Mouse (Mus musculus) stomach, embryonic 14.5 days (tissue): ENCODE results near the gene Cd6. TPM values are rescaled to one million over a fixed set of nuclear protein-coding genes. Genes with fewer than 3 reads are reported as not detected.
A peak's percentile ranks its signal among the peaks of the same experiment; 100 is the strongest.

Source experiments
- ATAC-seq: fragments of 200-750 bp; cut with Nextera tagmentation; 2 replicates; pipeline ENCODE4 v1.8.0; 2017; ENCODE audit warnings: low read depth, moderate TSS enrichment; ENCODE audit not compliant: insufficient number of reproducible peaks, insufficient read depth, low FRiP score
- H3K27ac ChIP-seq: fragments of 300-500 bp; sonication (generic); 2 replicates; pipeline ENCODE4 v1.5.1; 2014; ENCODE audit warnings: mild to moderate bottlenecking, low read length, moderate library complexity, mixed read lengths
- H3K27me3 ChIP-seq: fragments of 300-500 bp; sonication (generic); 2 replicates; pipeline ENCODE4 v1.6.1; 2014; ENCODE audit warnings: low read length, control low read depth, mixed read lengths; ENCODE audit not compliant: control insufficient read depth, insufficient read depth
- H3K36me3 ChIP-seq: fragments of 300-500 bp; sonication (generic); 2 replicates; pipeline ENCODE4 v1.6.1; 2014; ENCODE audit warnings: mild to moderate bottlenecking, control low read depth, low read length, moderate library complexity, mixed read lengths; ENCODE audit not compliant: control insufficient read depth, insufficient read depth
- H3K4me1 ChIP-seq: fragments of 300-500 bp; sonication (generic); 2 replicates; pipeline ENCODE4 v1.6.1; 2014; ENCODE audit warnings: low read length, control low read depth, mixed read lengths; ENCODE audit not compliant: control insufficient read depth, insufficient read depth
- H3K4me2 ChIP-seq: fragments of 300-500 bp; sonication (generic); replicated peaks from 2 replicates; pipeline ENCODE4 v1.6.1; 2014; ENCODE audit warnings: low read depth, low read length, control low read depth
- H3K4me3 ChIP-seq: fragments of 300-500 bp; sonication (generic); 2 replicates; pipeline ENCODE4 v1.5.1; 2014; ENCODE audit warnings: low read depth, low read length, control low read depth
- H3K9ac ChIP-seq: fragments of 300-500 bp; sonication (generic); replicated peaks from 2 replicates; pipeline ENCODE4 v1.6.1; 2014; ENCODE audit warnings: low read depth, mild to moderate bottlenecking, control low read depth, low read length, moderate library complexity, mixed read lengths
- H3K9me3 ChIP-seq: fragments of 300-500 bp; sonication (generic); 2 replicates; pipeline ENCODE4 v1.6.1; 2016; ENCODE audit warnings: low read depth, low read length, control low read depth; ENCODE audit not compliant: control insufficient read depth
- WGBS: fragments of 180-500 bp; shearing (Covaris S2); extraction: QIAGEN DNeasy Blood & Tissue Kit; methylation state at CpG from one replicate; pipeline ENCODE4 v1.1.7; 2014; 5-methylcytosine and 5-hydroxymethylcytosine counted together
- polyA plus RNA-seq: library from polyadenylated mRNA; unstranded; fragments of >200 nt; fragmentation: Nextera tagmentation; extraction: Ambion mirVana; gene quantifications from 2 replicates; pipeline ENCODE4 v1.2.1, GENCODE M21; 2014

The Cd6 gene
- polyA plus RNA-seq, 1 experiment from 2014 or later: 0.58 TPM

DNA sequence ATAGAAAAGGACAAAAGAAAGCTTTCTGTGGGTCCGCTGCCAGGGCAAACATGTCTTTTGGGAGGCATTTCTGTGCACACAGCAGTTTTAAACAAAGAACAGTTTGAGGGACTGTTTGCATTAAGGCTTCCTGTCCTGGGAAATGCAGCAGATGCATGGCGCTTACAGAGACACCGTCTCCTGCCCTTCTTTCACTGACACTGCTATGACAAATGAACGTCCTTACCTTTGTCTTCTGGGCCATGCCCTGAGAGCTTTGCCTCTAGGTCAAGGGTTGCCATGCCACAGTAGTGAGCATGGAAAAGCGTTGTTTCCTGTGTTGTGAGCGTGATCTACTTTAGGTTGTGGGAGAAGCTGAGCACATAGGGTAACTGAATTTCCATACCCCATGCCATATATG, 71.2 kb downstream of the Cd6 start:
- H3K27ac ChIP-seq: peak overlapping the region; percentile 62; the same call in 1 of the 2 replicates
- H3K4me2 ChIP-seq: no peak overlapping the region
- no peaks in the 10 kb centered on the region for H3K9me3 ChIP-seq
- H3K4me3 ChIP-seq: no peak overlapping the region
- peaks cover 9% of the 10 kb centered on the region for H3K4me1 ChIP-seq
- no peak for ATAC-seq
- WGBS: 27% methylated on average over 6 of the region's 6 CpGs
- H3K36me3 ChIP-seq: no peaks in the 10 kb centered on the region
- H3K9ac ChIP-seq: no peak overlapping the region
- no peaks in the 10 kb centered on the region for H3K27me3 ChIP-seq

GRCm38 (mm10) chr19:10757526-10757925, 72.3 kb downstream of the Cd6 start:
- H3K4me2 ChIP-seq: no peak overlapping the region
- H3K4me1 ChIP-seq: peaks cover 9% of the 10 kb centered on the region
- no peaks in the 10 kb centered on the region for H3K36me3 ChIP-seq
- no peak overlapping the region for H3K4me3 ChIP-seq
- 77% methylated on average over 2 of the region's 2 CpGs for WGBS
- no peak overlapping the region for H3K9ac ChIP-seq
- H3K27ac ChIP-seq: no peak overlapping the region
- no peak for ATAC-seq
- H3K9me3 ChIP-seq: no peaks in the 10 kb centered on the region
- H3K27me3 ChIP-seq: no peaks in the 10 kb centered on the region

GRCm38 (mm10) chr19:10757125-10757524, 72.7 kb downstream of the Cd6 start:
- no peak overlapping the region for H3K27ac ChIP-seq
- no peak overlapping the region for H3K9ac ChIP-seq
- no peak overlapping the region for H3K4me3 ChIP-seq
- H3K27me3 ChIP-seq: no peaks in the 10 kb centered on the region
- ATAC-seq: no peak
- no peaks in the 10 kb centered on the region for H3K36me3 ChIP-seq
- no peak overlapping the region for H3K4me2 ChIP-seq
- peaks cover 9% of the 10 kb centered on the region for H3K4me1 ChIP-seq
- H3K9me3 ChIP-seq: no peaks in the 10 kb centered on the region

GRCm38 (mm10) chr19:10752646-10753045, 77.2 kb downstream of the Cd6 start:
- Histone ChIP-seq H3K27me3 (no peaks in the 10 kb centered on the region), H3K4me2 (no peak overlapping the region), H3K36me3 (no peaks in the 10 kb centered on the region), H3K9ac (no peak overlapping the region), H3K4me1 (no peaks in the 10 kb centered on the region), H3K27ac (no peak overlapping the region), H3K4me3 (no peak overlapping the region), H3K9me3 (no peaks in the 10 kb centered on the region)
- 94% methylated on average over 5 of the region's 5 CpGs for WGBS
- ATAC-seq: no peak

- no peak overlapping the region for H3K9ac ChIP-seq
- H3K9me3 ChIP-seq: no peaks in the 10 kb centered on the region
- no peaks in the 10 kb centered on the region for H3K27me3 ChIP-seq
- H3K4me1 ChIP-seq: no peaks in the 10 kb centered on the region
- 90% methylated on average over 6 of the region's 6 CpGs for WGBS
- no peaks in the 10 kb centered on the region for H3K36me3 ChIP-seq
- ATAC-seq: no peak
- H3K4me3 ChIP-seq: no peak overlapping the region
- H3K27ac ChIP-seq: no peak overlapping the region
- H3K4me2 ChIP-seq: no peak overlapping the region
These were observed 77.8 kb downstream of the Cd6 start for GRCm38 (mm10) chr19:10752106-10752505.

- Histone ChIP-seq H3K36me3 (no peaks in the 10 kb centered on the region), H3K4me1 (no peaks in the 10 kb centered on the region), H3K4me2 (no peak overlapping the region), H3K9ac (no peak overlapping the region), H3K27ac (no peak overlapping the region), H3K9me3 (no peaks in the 10 kb centered on the region), H3K4me3 (no peak overlapping the region), H3K27me3 (no peaks in the 10 kb centered on the region)
- WGBS: 67% methylated on average over 1 of the region's 1 CpGs
- no peak for ATAC-seq
These were observed 78.3 kb downstream of the Cd6 start for GRCm38 (mm10) chr19:10751607-10752006.

DNA sequence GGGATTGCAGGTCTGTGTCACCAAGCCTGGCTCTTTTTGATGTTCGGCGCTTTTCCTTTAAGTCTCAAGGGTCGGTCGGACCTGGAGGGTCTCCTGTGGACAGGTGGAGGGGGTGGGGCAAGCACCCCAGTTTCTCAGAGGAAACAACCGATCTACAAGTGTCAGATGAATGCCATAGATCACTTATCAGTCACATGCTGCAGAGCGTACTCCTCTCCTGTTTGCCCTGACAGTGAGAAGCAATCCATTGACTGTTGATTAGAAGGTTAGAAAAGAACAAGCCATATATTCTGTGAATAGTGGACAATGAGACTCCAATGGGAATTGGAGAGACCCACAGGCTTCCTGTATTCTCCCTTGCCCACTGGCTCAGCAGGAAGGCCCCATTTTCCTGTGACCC, 79.7 kb downstream of the Cd6 start:
- no peaks in the 10 kb centered on the region for H3K27me3 ChIP-seq
- no peak overlapping the region for H3K27ac ChIP-seq
- no peak overlapping the region for H3K9ac ChIP-seq
- H3K9me3 ChIP-seq: no peaks in the 10 kb centered on the region
- no peak overlapping the region for H3K4me2 ChIP-seq
- no peaks in the 10 kb centered on the region for H3K4me1 ChIP-seq
- H3K4me3 ChIP-seq: no peak overlapping the region
- ATAC-seq: no peak
- 76% methylated on average over 6 of the region's 6 CpGs for WGBS
- no peaks in the 10 kb centered on the region for H3K36me3 ChIP-seq

DNA sequence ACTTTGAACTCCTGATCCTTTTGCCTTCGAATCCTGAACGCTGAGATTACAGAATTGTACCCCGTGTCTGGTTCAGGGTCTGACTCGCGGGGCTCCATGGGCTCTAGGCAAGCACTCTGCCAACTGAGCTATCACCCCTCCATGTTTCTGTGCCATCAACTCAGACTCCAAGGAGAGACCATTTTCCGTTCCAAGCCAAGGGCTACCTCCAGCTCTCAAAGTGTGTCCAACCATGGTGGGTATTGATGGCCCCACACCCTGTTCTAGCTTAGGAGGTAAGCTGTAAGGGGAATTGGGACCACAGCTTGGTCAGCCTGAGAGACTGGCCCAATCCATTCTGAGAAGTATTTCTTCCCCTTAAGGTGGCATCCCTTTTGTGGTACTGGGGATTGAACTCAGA, 80.6 kb downstream of the Cd6 start:
- Histone ChIP-seq H3K9ac (no peak overlapping the region), H3K27ac (no peak overlapping the region), H3K4me2 (no peak overlapping the region), H3K36me3 (no peaks in the 10 kb centered on the region), H3K27me3 (no peaks in the 10 kb centered on the region), H3K4me1 (no peaks in the 10 kb centered on the region), H3K4me3 (no peak overlapping the region), H3K9me3 (no peaks in the 10 kb centered on the region)
- WGBS: 88% methylated on average over 6 of the region's 6 CpGs
- ATAC-seq: no peak

DNA sequence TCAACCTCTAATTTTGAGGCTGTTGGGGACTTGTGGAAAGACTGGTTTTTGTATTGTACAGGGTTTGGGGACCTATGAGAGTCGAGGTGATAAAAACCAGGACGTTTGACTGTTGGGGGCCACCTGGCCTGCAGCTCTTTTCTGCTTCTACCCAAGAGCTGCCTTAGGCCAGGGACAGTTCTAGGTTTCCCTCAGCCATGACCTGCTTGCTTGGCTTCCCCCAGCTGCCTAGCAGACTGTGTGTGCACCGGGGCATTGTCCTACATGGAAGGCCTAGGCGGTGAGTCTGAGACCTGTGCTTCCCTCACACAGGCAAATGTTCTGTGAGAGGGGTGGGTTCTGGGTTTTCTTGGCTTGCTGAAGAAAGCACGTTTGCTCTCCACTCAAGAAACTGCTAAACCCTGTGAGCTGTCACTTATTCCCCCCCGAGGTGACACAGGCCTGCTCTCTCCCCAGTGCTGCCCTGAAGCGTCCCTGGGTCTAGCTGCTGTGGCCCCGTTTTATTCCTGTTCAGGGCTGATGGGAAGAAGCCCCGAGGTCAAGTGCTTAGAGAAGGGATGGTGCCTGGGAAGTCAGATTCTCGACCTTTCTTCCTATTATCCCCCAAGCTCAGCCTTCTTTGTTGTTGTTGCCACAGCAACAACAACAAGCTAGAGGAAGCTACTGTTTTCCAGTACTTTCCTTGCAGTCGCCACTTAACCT, 81.3 kb downstream of the Cd6 start:
- Histone ChIP-seq H3K27me3 (no peaks in the 10 kb centered on the region), H3K4me2 (no peak overlapping the region), H3K4me3 (no peak overlapping the region), H3K9me3 (no peaks in the 10 kb centered on the region), H3K27ac (no peak overlapping the region), H3K9ac (no peak overlapping the region), H3K36me3 (no peaks in the 10 kb centered on the region), H3K4me1 (no peaks in the 10 kb centered on the region)
- 65% methylated on average over 11 of the region's 11 CpGs for WGBS
- ATAC-seq: no peak
